Comparison of ENCODE assay signal across 15 mouse cellular contexts in genomic region chr9:59162954-59163353, GRCm38 (mm10).
DNase-seq lines count a peak whose midpoint lies in the region; ATAC-seq lines count a peak whose summit lies in the region.
"Had no signal": no experiment of that assay in that cellular context is flagged by ENCODE, and none has a peak within 500 bp of the region (broad histone marks: within the 10 kb centered on the region; RNA-seq: fewer than 3 reads in every experiment).

No protein-coding gene starts in this region.

- no peak overlapping the region for H3K9ac ChIP-seq in forebrain, embryonic 16.5 days (replicated peaks; ENCODE audit: low read depth, low read length)
- no peak overlapping the region for H3K9ac ChIP-seq in forebrain, embryonic 13.5 days
- H3K9ac ChIP-seq in midbrain, embryonic 11.5 days (ENCODE audit: low read length) = no peak overlapping the region
- H3K9ac ChIP-seq in neural tube, embryonic 15.5 days (replicated peaks) = no peak overlapping the region
- H3K9ac ChIP-seq: limb, embryonic 15.5 days; lung, embryonic 15.5 days had no signal

- peaks cover 8% of the 10 kb centered on the region; the same call in 1 of the 2 replicates for H3K27me3 ChIP-seq in forebrain, embryonic 10.5 days (ENCODE audit: poor library complexity, severe bottlenecking)
- H3K27me3 ChIP-seq in forebrain, embryonic 16.5 days (replicated peaks; ENCODE audit: control insufficient read depth, insufficient read depth, low read length) = no peaks in the 10 kb centered on the region
- H3K27me3 ChIP-seq in forebrain, embryonic 13.5 days = no peaks in the 10 kb centered on the region
- no peaks in the 10 kb centered on the region for H3K27me3 ChIP-seq in midbrain, embryonic 11.5 days (ENCODE audit: control insufficient read depth, insufficient read depth, low read length)
- no peaks in the 10 kb centered on the region for H3K27me3 ChIP-seq in neural tube, embryonic 15.5 days (replicated peaks)
- H3K27me3 ChIP-seq: limb, embryonic 15.5 days; lung, embryonic 15.5 days had no signal

- no peak overlapping the region for H3K4me2 ChIP-seq in forebrain, embryonic 16.5 days (ENCODE audit: low read length)
- H3K4me2 ChIP-seq in forebrain, embryonic 13.5 days = 0 out of 2 replicates have a peak overlapping the region, but pooled peaks have one; percentile 5
- no peak overlapping the region for H3K4me2 ChIP-seq in midbrain, embryonic 11.5 days
- no peak overlapping the region for H3K4me2 ChIP-seq in neural tube, embryonic 15.5 days
- H3K4me2 ChIP-seq: limb, embryonic 15.5 days; lung, embryonic 15.5 days had no signal

- whole genome bisulfite sequencing in forebrain, embryonic 10.5 days = 30% methylated on average over 4 of the region's 4 CpGs
- WGBS in forebrain, embryonic 16.5 days = 8% methylated on average over 4 of the region's 4 CpGs
- WGBS in forebrain, embryonic 13.5 days = 4% methylated on average over 4 of the region's 4 CpGs
- 18% methylated on average over 4 of the region's 4 CpGs for WGBS in midbrain, embryonic 11.5 days
- WGBS in neural tube, embryonic 15.5 days = 8% methylated on average over 4 of the region's 4 CpGs

- peaks cover 22% of the 10 kb centered on the region for H3K4me1 ChIP-seq in forebrain, embryonic 10.5 days
- H3K4me1 ChIP-seq in forebrain, embryonic 16.5 days (replicated peaks; ENCODE audit: control insufficient read depth, insufficient read depth, low read length) = peaks cover 6% of the 10 kb centered on the region; the same call in 1 of the 2 replicates
- peaks cover 17% of the 10 kb centered on the region for H3K4me1 ChIP-seq in forebrain, embryonic 13.5 days
- peaks cover 7% of the 10 kb centered on the region; the same call in 1 of the 2 replicates for H3K4me1 ChIP-seq in midbrain, embryonic 11.5 days (ENCODE audit: control insufficient read depth, insufficient read depth, low read length)
- H3K4me1 ChIP-seq in neural tube, embryonic 15.5 days = peaks cover 13% of the 10 kb centered on the region
- H3K4me1 ChIP-seq: limb, embryonic 15.5 days; lung, embryonic 15.5 days had no signal

- H3K4me3 ChIP-seq in forebrain, embryonic 10.5 days = no peak overlapping the region
- H3K4me3 ChIP-seq in forebrain, embryonic 16.5 days (replicated peaks; ENCODE audit: low read length) = no peak overlapping the region
- no peak overlapping the region for H3K4me3 ChIP-seq in forebrain, embryonic 13.5 days
- no peak overlapping the region for H3K4me3 ChIP-seq in midbrain, embryonic 11.5 days (ENCODE audit: low read depth, low read length)
- no peak overlapping the region for H3K4me3 ChIP-seq in neural tube, embryonic 15.5 days (replicated peaks)
- H3K4me3 ChIP-seq: limb, embryonic 15.5 days; lung, embryonic 15.5 days had no signal

- peaks cover 3% of the 10 kb centered on the region; the same call in 1 of the 2 replicates for H3K9me3 ChIP-seq in forebrain, embryonic 10.5 days
- H3K9me3 ChIP-seq in forebrain, embryonic 16.5 days (ENCODE audit: control insufficient read depth, low read length) = no peaks in the 10 kb centered on the region
- H3K9me3 ChIP-seq in forebrain, embryonic 13.5 days (replicated peaks) = no peaks in the 10 kb centered on the region
- H3K9me3 ChIP-seq in midbrain, embryonic 11.5 days (ENCODE audit: control insufficient read depth, low read length) = no peaks in the 10 kb centered on the region
- no peaks in the 10 kb centered on the region for H3K9me3 ChIP-seq in neural tube, embryonic 15.5 days (replicated peaks)
- H3K9me3 ChIP-seq: limb, embryonic 15.5 days; lung, embryonic 15.5 days had no signal

- DNase-seq in forebrain, embryonic 10.5 days (ENCODE audit: extremely low spot score, low spot score) = peak; percentile 21
- DNase-seq in midbrain, embryonic 11.5 days (ENCODE audit: low spot score, missing footprints) = peak; percentile 85
- no peak for DNase-seq in layer of hippocampus, postnatal 14 days (ENCODE audit: low spot score in 2 of 2)
- no peak for DNase-seq in cerebellum, postnatal 36 days
- DNase-seq: adrenal gland, postnatal 14 days; gastrocnemius, postnatal 25 days; spleen, adult 18-20 months had no signal

- H3K36me3 ChIP-seq in forebrain, embryonic 10.5 days (replicated peaks) = no peaks in the 10 kb centered on the region
- no peaks in the 10 kb centered on the region for H3K36me3 ChIP-seq in forebrain, embryonic 16.5 days (ENCODE audit: control insufficient read depth, insufficient read depth)
- no peaks in the 10 kb centered on the region for H3K36me3 ChIP-seq in forebrain, embryonic 13.5 days (ENCODE audit: poor library complexity, severe bottlenecking)
- no peaks in the 10 kb centered on the region for H3K36me3 ChIP-seq in midbrain, embryonic 11.5 days (ENCODE audit: control insufficient read depth, insufficient read depth, low read length)
- H3K36me3 ChIP-seq in neural tube, embryonic 15.5 days = no peaks in the 10 kb centered on the region
- H3K36me3 ChIP-seq: limb, embryonic 15.5 days; lung, embryonic 15.5 days had no signal

- H3K27ac ChIP-seq in forebrain, embryonic 10.5 days = peak overlapping the region; percentile 16; the same call in 1 of the 2 replicates
- no peak overlapping the region for H3K27ac ChIP-seq in forebrain, embryonic 16.5 days (ENCODE audit: low read length)
- peak overlapping the region; percentile 42 for H3K27ac ChIP-seq in forebrain, embryonic 13.5 days
- H3K27ac ChIP-seq in midbrain, embryonic 11.5 days (ENCODE audit: low read depth, low read length) = peak overlapping the region; percentile 48; the same call in 1 of the 2 replicates
- peak overlapping the region; percentile 48 for H3K27ac ChIP-seq in neural tube, embryonic 15.5 days (replicated peaks)
- H3K27ac ChIP-seq: kidney, postnatal 0 days; limb, embryonic 15.5 days; lung, embryonic 15.5 days; stomach, postnatal 0 days had no signal

- ATAC-seq in forebrain, embryonic 16.5 days = no peak
- no peak for ATAC-seq in forebrain, embryonic 13.5 days
- peak; percentile 72 for ATAC-seq in midbrain, embryonic 11.5 days (ENCODE audit: low FRiP score)
- ATAC-seq in neural tube, embryonic 15.5 days (ENCODE audit: low FRiP score) = peak; percentile 83
- ATAC-seq in monocyte, adult 5-6 weeks (replicated peaks; ENCODE audit: insufficient number of reproducible peaks, low FRiP score, low TSS enrichment, poor library complexity, severe bottlenecking) = no peak

Comparison
In these comparisons a context has a peak if more than half of its experiments do, and no peak if none do; other contexts are left out.
1. DNase-seq: peak in forebrain, embryonic 10.5 days (single experiment) and midbrain, embryonic 11.5 days (single experiment); none in layer of hippocampus, postnatal 14 days (0 of 2) and cerebellum, postnatal 36 days (0 of 2).
2. ATAC-seq: peak in midbrain, embryonic 11.5 days (single experiment) and neural tube, embryonic 15.5 days (single experiment); none in forebrain, embryonic 16.5 days (single experiment), forebrain, embryonic 13.5 days (single experiment) and monocyte, adult 5-6 weeks (single experiment).